Mouse (Mus musculus) CD4-positive helper T cell, adult 2 months (primary cell): ENCODE data around the gene 4933407L21Rik.

Experiments used
- DNase-seq: peaks from one replicate; pipeline ENCODE4 v3.0.0-alpha.2; 2012; ENCODE audit warnings: low read depth, missing footprints, low spot score

4933407L21Rik gene

DNA sequence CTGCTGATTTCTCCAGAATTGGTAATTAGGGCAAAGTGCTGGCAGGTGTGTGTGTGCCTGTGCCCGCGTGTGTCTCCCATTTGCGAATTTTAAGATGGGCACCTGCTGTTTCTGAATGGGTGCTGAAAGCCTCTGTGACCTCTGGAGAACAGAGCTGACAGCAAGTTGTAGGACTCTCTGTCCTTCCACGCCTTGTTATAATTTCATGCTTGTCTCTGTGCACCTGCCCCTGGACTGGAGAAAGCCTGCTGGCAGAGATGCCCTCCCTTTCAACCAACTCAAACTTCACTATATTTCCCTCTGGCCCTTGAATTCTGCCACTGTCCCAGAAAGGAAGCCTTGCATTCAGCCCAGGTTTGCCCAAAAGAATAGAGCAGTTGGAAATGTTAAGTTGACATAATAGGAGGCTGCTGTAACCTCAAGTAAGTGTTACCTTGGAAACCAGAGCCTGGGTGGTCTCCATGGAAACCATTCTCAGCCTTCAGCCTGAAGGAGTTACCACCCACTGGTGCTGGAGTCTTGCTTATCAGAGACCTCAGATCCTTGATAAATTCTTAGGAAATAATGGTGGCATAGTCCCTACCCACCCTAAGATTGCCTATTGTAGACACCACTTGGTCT, 11.3 kb upstream of the 4933407L21Rik start:
- no peak for DNase-seq

DNA sequence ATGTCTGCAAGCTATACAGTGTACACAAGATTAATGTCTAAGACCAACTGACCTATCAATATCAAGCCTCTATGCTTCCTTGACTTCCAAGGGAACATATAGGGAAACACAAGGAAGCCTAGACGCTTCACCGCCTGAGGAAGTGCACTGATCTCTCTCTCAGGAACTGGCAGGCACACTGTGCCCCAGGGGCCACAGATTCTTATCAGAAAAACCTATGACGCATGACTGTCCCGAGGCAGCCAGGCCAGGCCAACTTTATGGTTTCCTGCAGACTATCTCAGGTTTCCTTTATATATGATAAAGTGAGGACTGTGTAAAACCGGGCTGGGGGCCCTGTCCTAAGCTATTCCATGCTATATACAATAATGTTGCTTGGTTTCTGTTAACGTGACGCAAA, 8.7 kb upstream of the 4933407L21Rik start:
- DNase-seq: peak; percentile 45

DNA sequence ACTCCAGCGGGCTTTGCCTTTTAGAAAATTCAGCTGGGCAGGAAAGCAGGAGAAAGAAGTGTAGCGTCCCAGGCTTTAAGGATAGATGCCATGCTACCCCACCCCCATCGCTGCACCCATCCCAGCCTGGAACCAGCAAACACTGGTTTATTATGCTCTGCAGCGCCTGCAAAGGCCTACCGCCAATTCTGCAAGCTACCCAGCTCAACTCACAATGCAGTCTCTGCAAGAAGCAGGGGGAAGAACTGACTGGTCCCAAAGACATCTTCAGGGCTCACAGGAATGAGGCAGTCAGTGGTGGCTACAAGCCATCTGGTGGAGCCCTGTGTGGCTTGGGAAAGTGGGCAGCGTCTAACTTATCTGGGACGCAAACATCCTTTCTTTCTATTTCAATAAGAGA, 6.6 kb upstream of the 4933407L21Rik start:
- DNase-seq: no peak

DNA sequence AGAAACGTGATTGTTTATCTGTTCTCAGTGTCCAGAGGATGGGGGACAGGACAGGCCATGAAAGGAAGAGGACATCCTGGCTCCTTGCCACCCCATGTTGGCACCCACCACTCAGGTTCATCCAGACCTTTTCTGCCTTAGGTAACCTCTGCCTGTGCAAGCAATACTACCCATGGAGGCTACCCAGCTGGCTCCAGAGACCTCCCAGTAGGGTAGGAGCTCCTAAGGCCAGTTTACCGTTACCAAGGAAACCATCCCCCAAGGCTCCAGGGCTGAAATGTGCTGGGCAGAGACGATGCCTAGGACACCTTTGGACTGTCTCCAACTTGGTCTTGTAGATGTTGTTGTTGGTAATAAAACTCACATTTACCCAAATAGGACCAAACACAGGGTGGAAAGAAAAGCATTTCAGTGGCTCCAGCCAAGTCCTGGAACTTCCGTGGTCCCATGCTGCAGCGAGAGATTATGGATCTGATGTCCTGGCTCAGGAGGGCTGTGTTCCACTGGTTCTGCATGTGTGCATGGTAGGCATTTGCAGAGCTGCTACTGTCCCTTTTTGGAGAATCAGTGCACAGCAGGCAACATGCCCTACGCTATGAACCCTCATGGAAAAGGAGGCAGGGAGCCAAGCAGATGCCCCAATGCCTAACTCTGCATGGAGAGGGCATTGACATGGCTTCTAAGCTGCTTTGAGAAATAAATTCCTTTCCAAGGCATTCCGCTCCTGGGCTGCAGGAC, 6.0 kb upstream of the 4933407L21Rik start:
- no peak for DNase-seq

DNA sequence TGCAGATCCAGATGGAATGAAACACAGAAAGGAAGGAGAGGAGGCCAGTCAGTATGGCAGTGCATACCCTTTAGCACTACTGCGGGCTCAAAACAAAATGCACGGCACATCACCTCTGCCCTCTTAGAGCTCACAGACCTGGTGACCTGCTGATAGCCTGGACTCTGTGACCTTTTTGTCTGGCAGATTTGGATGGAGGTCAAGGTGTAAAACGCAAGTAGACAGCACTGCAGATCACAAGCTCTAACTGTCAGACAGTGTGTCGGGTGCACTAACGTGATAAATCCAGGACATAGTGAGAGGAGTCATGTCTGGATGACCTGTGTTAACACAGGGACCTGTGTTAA, 5.4 kb upstream of the 4933407L21Rik start:
- no peak for DNase-seq

DNA sequence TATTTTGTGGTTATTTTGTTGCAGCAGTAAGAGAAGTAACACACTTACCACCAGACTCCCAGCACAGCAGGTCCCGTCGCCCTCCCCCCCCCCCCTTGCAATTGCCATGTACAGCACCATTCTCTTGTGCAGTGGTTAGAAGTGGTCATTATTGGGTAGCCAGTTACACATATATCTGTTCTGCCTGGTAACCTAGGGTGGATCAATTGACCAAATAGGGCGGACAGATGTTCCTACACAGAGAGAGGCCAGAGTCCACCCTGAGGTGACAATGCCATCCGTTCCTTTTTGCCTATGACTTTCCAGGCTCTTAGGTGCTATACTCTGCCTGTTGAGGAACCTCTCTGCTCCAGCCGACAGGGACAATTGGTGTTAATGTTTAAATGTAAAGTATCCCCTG, 3.1 kb upstream of the 4933407L21Rik start:
- no peak for DNase-seq

DNA sequence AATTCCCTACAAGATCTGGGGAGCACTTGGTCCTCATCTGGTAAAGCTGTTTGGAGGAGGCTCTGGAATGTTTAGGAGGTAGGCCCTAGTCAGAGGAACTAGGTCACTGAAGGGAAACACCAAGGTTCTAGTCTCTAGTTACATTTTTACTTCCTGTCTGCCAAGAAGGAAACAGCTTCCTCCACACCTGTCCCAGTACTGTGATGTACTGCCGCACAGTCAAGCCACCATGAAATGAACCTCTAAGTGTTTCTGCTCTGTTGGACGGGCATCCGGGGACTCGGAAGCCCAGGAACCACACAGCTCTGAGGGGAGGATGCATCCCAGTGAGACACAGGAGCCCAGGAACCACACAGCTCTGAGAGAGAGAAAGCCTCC, 394 bp downstream of the 4933407L21Rik start:
- no peak for DNase-seq

DNA sequence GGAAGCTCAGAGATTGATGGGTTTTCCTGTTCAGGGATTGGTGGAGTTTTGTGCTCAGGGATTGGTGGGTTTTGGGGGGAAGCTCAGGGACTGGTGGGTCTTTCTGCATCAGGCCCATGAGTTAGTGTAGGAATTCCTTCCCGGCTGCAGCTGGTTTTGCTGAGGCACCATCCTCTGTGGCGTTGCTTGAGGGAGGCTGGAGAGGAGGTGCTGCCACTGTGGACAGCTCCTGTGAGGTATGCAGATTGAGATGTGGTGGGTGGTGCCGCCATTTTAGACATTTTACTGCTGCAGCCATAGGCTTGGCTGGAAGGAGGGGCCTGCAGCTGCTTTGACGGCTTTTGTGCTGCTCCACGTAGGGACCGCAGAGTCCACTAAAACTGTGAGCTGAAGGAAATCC, 1.1 kb downstream of the 4933407L21Rik start:
- DNase-seq: no peak

DNA sequence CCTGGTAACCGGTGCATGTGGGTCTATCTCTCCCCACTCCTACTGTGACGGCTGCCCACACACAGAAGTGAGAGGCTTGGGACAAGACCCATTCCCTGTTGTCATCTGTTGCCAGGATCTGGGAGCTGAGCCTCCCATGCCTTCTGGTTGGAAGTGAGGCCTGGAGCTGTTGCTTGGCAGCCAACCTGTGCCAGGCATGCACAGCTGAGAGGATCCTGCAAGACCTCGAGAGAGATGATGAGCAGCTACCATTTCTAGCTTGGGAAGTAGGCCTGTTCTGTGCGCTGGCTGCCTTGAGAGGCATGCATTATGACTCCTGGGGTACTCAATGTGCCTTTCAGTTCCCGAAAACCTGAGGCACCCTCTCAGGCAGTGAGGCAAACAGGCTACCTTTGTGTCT, 2.9 kb downstream of the 4933407L21Rik start:
- DNase-seq: no peak

DNA sequence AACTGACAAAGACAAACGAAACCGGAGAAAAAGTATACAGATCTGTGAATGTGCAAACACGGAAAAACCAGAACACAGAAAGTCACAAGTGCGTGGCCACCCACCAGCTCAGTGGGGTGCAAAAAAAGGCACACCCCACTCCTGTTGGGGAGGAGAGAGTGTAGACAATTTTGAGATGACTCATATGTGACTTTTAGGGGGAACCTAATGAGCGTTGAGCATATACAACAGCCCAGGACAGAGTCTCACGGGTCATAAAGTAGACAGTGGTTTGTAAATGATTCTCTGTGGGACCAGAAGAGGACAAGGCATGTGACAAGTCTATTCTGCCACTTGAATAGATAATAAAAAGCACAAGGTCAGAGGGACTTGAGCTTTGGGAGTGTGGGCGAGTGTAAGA, 4.9 kb downstream of the 4933407L21Rik start:
- DNase-seq: peak; percentile 12

DNA sequence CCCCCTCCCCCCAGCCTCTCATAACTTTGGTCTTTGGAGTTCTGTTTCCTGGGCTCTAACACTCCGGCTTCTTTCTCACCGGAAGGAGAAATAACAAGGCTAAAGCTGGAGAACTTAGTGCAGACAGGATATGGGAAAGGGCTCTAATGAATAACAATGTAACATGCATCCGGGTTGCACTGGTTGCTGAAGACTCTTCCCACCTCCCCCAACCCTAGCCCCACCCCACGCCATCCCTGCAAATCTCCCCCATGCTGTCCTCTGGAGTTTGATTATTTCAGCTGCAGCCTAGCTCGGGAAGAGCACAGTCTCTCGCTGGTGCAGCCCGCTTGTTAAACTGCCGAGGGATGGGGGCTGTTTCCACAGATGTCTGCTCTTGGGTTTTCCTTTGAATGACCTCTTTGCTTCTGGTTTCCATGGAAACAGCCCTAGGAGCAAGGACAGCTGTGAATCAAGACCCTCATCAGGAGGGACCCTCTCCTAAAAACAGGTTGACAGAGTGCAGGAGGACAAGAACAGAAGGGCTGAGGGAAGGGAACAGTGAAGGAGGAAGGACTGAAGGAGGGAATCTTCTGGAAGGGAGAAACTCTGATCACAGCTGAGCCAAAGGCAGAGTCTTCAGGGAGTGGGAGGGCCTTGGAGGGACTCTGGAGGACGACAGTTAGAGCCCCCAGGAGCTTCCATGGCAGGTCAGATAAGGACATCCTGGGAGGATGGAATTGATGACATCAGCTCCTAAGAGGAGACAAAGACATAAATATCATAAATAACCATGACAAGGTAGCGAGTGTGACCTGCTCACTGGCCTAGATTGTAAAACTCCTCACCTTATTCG, 5.6 kb downstream of the 4933407L21Rik start:
- no peak for DNase-seq

DNA sequence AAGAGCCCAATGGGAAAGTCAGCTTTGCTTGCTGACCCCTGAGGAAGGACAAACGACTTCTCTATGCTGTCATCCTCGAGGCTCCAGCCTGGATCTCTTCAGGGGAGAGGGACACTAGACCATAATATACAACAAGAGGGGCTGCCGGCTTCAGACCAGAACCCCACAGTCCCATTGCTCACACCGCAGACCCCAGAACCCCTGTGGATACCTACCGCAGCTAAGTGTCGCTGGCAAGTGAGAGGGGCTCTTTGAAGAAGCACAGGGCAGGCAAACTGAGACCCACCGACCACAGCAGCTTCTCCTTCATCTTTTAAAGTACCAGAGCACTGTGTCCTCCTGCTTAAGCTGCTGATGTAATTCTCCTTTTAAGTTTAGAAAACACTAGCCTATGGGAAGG, 6.3 kb downstream of the 4933407L21Rik start:
- no peak for DNase-seq

DNA sequence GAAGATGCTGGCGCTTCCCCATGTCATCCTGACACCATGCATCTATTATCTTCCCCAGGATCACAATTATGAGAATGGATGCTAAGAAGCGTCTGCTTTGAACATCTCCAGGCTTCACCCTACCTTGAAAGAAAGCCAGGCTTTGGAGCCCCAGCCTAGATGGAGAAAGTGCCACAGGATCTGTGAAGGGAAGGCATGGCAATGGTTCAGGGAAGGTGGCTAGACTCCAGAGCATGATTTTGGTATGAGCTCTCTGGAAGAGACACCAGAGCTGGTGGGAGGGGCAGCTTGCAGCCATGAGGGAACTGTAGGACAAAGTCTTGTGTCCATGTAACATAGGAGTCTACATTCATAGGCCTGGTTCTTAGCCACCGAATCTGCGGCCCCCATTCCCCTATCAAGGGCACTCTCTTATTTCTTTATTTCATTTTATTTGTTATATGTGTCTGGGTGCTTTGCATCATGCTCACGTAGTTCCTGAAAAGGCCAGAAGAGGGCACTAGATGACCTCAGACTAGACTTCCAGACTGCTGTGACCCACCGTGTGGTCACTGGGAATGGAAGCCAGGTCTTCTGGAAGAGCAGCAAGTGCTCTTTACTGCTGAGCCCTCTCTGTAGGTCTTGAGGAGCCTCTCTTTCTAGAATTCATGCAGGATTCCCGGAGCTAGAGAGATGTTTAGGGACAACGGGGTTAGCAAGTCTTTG, 7.0 kb downstream of the 4933407L21Rik start:
- peak; percentile 70 for DNase-seq

DNA sequence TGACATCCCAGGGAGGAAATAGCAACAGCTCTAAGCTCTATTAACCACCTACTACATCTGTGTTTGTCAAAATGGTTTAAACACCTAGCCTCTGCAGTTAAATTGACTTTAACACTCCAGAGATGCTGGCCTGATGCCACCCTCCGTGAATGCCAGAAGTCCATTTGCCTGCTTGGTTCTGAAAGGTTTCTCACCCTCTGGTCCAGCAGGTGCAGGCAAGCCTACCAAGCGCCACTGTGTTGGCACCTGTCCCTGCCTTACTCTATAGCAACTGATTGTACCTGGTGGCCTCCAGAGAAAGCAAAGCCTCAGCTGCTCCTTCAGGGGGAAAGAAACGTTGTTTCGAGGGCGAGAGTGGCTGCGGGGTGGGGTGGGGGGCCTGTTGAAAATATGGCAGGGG, 8.0 kb downstream of the 4933407L21Rik start:
- DNase-seq: no peak

DNA sequence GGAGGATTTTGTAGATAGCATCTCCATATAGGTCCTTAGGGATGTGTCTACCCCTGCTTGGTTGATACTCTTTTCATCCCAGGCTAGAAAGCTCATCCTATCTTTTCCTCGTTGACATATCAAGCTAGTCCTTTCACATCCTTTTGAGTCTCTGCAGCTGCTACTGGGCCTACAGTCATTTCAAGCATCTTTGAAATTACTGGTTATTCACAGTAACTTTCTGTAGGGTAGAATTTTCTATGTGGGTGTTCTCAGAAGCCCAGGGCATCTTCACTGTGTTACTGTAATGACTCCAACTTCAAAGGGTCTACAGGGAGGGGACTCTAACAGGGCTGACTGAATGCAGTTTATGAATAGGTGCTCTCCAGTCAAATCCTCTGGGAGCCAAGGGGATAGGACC, 9.0 kb downstream of the 4933407L21Rik start:
- DNase-seq: peak; percentile 15

DNA sequence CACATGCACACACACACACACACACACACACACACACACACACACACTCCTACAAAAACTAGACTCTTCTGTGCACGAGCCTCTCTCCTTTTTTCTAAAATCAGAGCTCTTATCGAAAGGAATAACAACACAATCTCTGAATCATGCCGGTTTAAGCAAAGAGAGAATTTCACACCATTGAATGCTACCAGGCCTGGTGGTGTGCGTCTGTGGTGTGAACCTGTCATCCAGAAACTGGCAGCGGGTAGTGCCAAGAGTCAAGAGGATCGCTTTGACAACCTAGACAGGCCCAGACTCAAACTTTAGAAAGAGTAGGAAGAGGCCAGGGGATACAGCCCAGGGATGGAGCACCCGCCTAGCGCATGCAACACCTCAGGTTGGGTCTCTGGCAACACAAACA, 14.0 kb downstream of the 4933407L21Rik start:
- DNase-seq: no peak

DNA sequence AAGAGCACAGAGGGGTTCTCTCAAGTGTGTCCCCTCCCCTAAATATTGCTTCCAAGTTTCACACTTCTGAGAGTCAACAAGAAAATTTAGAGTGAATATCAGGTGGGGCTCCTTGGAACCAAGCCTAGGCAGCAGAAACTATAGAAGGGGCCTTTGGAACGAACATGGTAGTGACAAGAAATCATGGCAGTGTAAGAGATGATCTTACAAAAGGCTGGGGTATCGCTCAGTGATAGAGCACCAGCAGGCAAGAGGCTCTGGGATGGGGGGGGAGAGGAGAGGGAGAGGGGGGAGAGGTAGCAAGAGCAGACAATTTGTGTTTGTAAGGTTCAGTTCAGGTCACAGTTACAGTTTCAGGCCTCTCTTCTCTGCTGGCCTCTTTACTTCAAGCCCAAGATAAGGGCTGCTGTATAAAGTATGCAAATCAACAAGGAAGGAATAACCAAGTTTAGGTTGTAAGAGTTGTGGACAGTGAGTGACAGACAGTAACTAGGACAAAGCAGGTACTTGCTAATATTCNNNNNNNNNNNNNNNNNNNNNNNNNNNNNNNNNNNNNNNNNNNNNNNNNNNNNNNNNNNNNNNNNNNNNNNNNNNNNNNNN, 20.9 kb downstream of the 4933407L21Rik start:
- DNase-seq: no peak

DNA sequence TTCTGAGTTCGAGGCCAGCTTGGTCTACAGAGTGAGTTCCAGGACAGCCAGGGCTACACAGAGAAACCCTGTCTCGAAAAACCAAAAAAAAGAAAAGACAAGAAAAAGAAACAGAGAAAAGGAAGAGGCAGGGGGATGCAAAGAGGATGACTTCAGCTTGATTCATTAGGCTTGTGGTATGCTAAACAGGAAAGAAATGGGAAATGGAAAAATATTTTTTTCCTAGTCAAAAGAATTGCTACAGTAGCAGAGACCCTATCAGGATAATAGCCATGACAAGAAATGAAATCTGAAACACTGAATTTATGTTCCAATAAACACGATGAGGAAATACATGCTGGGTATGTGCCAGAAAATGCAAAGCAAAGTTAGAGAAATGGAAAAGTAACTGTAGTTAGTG, 26.9 kb downstream of the 4933407L21Rik start:
- DNase-seq: no peak

DNA sequence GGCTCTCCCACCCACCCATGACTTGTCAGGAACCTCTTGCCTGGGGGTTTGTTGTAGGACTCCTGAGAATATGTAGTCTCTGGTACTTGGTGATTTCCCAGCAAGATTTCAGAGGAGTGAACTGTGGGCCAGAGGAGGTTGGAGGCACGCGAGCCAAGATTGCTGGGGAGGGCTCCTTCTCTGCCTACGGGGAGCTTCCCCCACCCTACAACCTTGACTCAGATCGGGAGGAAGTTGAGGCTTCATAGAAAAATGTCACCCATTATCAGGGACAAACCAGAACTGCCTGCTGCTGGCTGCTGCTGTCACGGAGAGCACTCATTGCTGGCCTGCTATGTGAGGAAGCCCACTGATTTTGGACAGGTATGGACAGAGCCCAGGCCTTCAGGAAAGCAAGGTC, 29.0 kb downstream of the 4933407L21Rik start:
- peak; percentile 30 for DNase-seq

DNA sequence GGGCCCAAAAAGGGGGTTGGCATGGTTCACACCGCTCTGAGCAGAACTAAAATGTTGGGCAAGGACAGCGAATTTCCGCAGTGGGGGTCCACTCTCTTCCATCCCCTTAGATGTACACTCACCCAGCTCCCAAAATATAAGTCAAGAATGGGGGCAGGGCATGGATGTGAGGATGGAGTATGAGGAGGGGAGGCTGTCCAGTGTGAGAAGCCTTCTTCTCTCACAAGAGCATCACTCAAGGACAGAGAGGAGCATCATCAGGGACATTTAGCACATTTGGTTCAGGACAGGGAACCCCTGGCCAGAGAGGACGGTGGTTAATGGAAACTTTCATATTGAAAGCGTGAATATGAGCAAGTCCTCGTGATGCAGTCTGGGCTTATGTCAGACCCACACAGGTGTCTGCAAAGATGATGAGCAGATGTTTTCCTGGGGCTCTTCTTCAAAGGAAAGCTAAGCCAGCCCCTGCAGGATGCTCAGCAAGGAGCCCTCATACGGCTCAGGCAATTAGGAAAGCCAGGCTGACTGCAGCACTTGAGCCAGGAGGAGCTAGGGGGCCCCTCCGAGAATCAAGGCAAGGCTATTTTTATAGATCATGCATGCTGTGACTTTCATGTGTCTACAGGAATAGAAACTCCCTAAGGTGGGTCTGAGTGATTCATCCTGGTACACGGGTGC, 29.8 kb downstream of the 4933407L21Rik start:
- DNase-seq: peak; percentile 47
